Mouse (Mus musculus) hindbrain, embryonic 10.5 days (tissue): ENCODE measurements around the gene N4bp2. TPM values are rescaled to one million over a fixed set of nuclear protein-coding genes. Genes with fewer than 3 reads are reported as not detected.
"Not testable (repeated sequence)": the region's sequence is repeated elsewhere in the genome, so short reads cannot be mapped to it uniquely, and the experiment has no call there.

ENCODE experiments used
- DNase-seq: peaks from one replicate; pipeline ENCODE4 v3.0.0-alpha.2; 2017; ENCODE audit warnings: low spot score
- H3K27ac ChIP-seq: fragments of 300-500 bp; sonication (generic); 2 replicates; pipeline ENCODE4 v1.5.1; 2016; ENCODE audit warnings: mild to moderate bottlenecking, moderate library complexity
- H3K27me3 ChIP-seq: fragments of 300-500 bp; sonication (generic); 2 replicates; pipeline ENCODE4 v1.6.1; 2016; ENCODE audit warnings: mild to moderate bottlenecking; ENCODE audit not compliant: poor library complexity, insufficient read depth, severe bottlenecking
- H3K36me3 ChIP-seq: fragments of 300-500 bp; sonication (generic); 2 replicates; pipeline ENCODE4 v1.6.1; 2016; ENCODE audit warnings: mild to moderate bottlenecking, moderate library complexity
- H3K4me1 ChIP-seq: fragments of 300-500 bp; sonication (generic); replicated peaks from 2 replicates; pipeline ENCODE4 v1.6.1; 2016; ENCODE audit warnings: mild to moderate bottlenecking
- H3K4me3 ChIP-seq: fragments of 300-500 bp; sonication (generic); 2 replicates; pipeline ENCODE4 v1.5.1; 2016; ENCODE audit warnings: mild to moderate bottlenecking, moderate library complexity
- H3K9me3 ChIP-seq: fragments of 300-500 bp; sonication (generic); 2 replicates; pipeline ENCODE4 v1.6.1; 2016; ENCODE audit warnings: mild to moderate bottlenecking, moderate library complexity
- WGBS: fragments of 180-500 bp; shearing (Covaris S2); methylation state at CpG from one replicate; pipeline ENCODE4 v1.1.7; 2016; 5-methylcytosine and 5-hydroxymethylcytosine counted together
- polyA plus RNA-seq: library from polyadenylated mRNA; unstranded; fragments of >200 nt; fragmentation: Nextera tagmentation; extraction: Ambion mirVana; gene quantifications from 2 replicates; pipeline ENCODE4 v1.2.1, GENCODE M21; 2016

The N4bp2 gene
- polyA plus RNA-seq, 1 experiment from 2014 or later = 21.6 TPM

DNA sequence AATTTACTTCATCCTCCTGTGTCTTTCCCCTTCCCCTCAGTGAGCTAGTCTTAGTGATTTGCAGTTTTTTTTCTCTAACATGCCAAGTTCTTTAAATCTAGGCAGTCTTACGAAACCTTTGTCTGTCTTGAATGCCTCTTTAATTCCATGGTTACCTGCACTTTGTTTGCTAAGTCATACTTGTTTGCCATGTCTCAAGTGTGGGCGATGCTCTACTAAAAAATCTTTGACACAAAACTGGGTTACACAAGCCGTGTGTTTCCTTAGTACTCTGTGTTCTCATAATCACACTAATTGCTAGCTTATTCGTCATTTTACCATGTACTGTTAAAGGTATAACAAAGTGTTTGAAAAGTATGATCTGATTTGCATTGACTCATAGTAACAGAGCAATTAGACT lies 7.2 kb downstream of the N4bp2 start:
- Histone ChIP-seq H3K4me1 (peaks cover 5% of the 10 kb centered on the region), H3K36me3 (peaks cover 47% of the 10 kb centered on the region), H3K27ac (no peak overlapping the region), H3K27me3 (no peaks in the 10 kb centered on the region), H3K9me3 (no peaks in the 10 kb centered on the region), H3K4me3 (no peak overlapping the region)
- WGBS = 88% methylated on average over 4 of the region's 4 CpGs
- DNase-seq = no peak

DNA sequence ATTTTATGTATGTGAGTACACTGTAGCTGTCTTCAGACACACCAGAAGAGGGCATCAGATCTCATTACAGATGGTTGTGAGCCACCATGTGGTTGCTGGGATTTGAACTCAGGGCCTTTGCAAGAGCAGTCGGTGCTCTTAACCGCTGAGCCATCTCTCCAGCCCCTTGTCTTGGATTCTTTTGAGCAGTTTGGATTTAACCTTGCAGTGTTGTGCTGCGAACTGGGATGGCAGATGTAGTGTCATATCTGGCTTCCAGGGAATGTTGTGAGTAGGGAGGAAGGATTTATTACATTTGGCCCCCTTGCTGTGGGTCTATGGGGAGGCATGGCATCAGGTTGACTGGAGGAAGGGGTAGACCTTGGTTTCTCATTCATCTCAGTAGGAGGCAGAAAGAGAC lies 10.6 kb downstream of the N4bp2 start:
- not testable (repeated sequence) for H3K9me3 ChIP-seq, H3K27me3 ChIP-seq, H3K4me3 ChIP-seq, DNase-seq, H3K27ac ChIP-seq, H3K4me1 ChIP-seq
- peaks cover 72% of the 10 kb centered on the region for H3K36me3 ChIP-seq
- 98% methylated on average over 3 of the region's 3 CpGs for WGBS

DNA sequence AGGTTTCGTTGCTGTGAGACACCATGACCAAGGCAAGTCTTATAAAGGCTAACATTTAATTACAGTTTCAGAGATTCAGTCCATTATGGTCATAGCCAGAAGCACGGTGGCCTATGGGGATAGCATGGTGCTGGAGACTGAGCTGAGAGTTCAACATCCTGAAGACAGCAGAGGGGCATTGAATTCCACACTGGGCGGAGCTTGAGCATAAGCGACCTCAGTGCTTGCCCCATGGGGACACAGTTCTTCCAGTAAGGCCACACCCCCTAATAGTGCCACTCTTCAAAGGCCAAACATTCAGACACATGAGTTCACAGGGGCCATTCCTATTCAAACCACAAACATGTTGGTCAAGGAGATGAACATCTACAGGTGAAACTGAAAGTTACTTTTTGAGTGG lies 12.8 kb downstream of the N4bp2 start:
- Histone ChIP-seq H3K4me3 (no peak overlapping the region), H3K36me3 (peaks cover 91% of the 10 kb centered on the region), H3K4me1 (no peaks in the 10 kb centered on the region), H3K9me3 (no peaks in the 10 kb centered on the region), H3K27me3 (no peaks in the 10 kb centered on the region), H3K27ac (no peak overlapping the region)
- no peak for DNase-seq
- WGBS = 81% methylated on average over 4 of the region's 4 CpGs

DNA sequence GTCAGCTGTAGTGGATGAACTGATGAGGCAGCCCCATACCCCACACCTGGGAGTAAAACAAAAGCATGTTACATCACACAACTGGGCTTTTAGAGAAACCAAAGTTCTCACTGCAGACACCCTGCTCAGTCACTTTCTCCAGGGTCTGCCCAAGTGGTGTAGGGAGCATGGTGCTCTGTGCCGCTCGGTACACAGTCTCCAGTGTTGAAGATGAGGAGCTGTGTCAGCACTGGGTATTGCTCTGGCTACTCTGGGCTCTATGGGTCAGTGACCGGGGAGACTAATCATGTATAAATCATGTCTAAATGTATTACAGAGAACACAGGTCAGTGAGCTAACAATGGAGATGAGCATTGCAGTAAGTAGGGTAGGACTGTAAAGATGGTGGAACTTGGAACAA lies 13.6 kb downstream of the N4bp2 start:
- peaks cover 93% of the 10 kb centered on the region for H3K36me3 ChIP-seq
- no peaks in the 10 kb centered on the region for H3K4me1 ChIP-seq
- no peak for DNase-seq

DNA sequence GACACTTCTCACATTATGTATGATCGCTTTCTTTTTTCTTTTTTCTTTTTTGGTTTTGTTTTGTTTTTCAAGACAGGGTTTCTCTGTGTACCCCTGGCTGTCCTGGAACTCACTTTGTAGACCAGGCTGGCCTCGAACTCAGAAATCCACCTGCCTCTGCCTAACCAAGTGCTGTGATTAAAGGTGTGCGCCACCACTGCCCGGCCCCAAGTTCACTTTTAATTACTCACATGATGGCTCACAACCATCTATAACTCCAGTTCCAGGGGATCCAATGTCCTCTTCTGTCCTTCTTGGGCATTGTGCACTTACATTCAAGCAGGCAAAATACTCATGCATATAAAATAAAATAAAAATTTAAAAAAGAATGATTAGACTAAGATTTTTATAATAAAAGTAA lies 15.7 kb downstream of the N4bp2 start:
- WGBS = 96% methylated on average over 4 of the region's 4 CpGs
- H3K27ac ChIP-seq, H3K27me3 ChIP-seq, H3K9me3 ChIP-seq, H3K4me1 ChIP-seq, H3K4me3 ChIP-seq, DNase-seq: not testable (repeated sequence)
- peaks cover 92% of the 10 kb centered on the region for H3K36me3 ChIP-seq

More for the DNA sequence above, 13.6 kb downstream of the N4bp2 start:
- WGBS = 96% methylated on average over 3 of the region's 3 CpGs
- no peak overlapping the region for H3K4me3 ChIP-seq
- no peaks in the 10 kb centered on the region for H3K9me3 ChIP-seq
- no peak overlapping the region for H3K27ac ChIP-seq
- no peaks in the 10 kb centered on the region for H3K27me3 ChIP-seq

DNA sequence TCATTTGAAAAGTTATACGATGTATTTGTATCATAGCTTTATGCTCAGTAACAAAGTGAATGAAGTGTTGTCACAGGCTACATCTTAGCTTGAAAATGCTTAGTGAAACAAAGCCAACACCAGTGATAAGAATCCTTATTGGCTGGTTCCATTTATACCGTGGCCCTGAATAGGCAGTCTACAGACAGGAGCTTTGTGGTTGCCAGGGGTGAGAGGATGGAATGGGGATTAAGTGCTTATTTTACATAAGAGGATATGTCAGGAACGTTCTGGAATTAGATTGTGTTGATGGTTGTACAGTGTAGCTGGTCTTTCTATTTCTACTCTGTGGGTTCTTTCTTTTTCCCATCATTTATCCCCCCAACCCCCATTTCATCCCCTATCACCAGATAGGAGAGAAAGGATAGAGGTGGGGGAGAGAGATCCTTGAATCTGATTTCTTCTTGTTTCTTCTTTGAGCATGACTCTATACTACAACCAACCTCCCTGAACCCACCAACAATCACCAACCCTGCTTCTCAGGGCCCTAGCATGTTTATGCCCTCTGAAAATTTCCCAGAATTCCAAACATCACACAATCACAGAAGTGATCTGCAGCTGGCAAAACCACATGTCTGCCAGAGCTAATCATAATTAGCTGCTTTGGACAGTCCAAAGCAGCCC lies 16.2 kb downstream of the N4bp2 start:
- Histone ChIP-seq H3K27ac (no peak overlapping the region), H3K36me3 (peaks cover 86% of the 10 kb centered on the region), H3K4me3 (no peak overlapping the region), H3K27me3 (no peaks in the 10 kb centered on the region), H3K9me3 (no peaks in the 10 kb centered on the region), H3K4me1 (no peaks in the 10 kb centered on the region)
- WGBS = 61% methylated on average over 3 of the region's 3 CpGs
- DNase-seq = no peak

DNA sequence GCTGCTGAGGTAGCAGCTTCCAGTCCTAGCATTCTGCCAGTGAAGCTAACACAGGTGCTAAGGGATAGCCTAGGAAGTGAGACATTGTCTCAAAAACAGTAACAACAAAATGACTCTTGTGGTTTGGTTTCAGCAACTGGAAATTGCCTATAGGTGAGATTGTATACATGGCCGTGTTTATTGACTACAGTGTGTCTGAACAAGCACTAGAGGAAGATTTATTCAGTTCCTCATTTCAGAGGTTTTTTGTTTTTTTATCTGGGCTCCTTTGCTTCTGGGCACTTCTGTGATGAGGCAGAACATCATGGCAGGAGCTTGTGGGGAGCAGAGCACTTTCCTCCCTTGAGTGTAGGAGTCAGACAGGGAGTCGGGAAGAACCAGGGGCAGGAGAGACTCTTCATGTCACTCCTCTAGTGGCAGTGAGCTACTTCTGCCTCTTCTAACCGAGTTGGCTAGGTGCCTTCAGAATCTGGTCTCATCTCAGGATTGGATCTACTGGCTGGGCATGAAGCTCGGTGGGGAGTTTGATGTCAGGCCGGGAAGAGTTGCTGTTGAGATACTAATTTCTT lies 17.9 kb downstream of the N4bp2 start:
- Histone ChIP-seq H3K4me1 (no peaks in the 10 kb centered on the region), H3K36me3 (peaks cover 84% of the 10 kb centered on the region), H3K9me3 (no peaks in the 10 kb centered on the region), H3K4me3 (no peak overlapping the region), H3K27me3 (no peaks in the 10 kb centered on the region), H3K27ac (no peak overlapping the region)
- DNase-seq = no peak
- 88% methylated on average over 5 of the region's 5 CpGs for WGBS

DNA sequence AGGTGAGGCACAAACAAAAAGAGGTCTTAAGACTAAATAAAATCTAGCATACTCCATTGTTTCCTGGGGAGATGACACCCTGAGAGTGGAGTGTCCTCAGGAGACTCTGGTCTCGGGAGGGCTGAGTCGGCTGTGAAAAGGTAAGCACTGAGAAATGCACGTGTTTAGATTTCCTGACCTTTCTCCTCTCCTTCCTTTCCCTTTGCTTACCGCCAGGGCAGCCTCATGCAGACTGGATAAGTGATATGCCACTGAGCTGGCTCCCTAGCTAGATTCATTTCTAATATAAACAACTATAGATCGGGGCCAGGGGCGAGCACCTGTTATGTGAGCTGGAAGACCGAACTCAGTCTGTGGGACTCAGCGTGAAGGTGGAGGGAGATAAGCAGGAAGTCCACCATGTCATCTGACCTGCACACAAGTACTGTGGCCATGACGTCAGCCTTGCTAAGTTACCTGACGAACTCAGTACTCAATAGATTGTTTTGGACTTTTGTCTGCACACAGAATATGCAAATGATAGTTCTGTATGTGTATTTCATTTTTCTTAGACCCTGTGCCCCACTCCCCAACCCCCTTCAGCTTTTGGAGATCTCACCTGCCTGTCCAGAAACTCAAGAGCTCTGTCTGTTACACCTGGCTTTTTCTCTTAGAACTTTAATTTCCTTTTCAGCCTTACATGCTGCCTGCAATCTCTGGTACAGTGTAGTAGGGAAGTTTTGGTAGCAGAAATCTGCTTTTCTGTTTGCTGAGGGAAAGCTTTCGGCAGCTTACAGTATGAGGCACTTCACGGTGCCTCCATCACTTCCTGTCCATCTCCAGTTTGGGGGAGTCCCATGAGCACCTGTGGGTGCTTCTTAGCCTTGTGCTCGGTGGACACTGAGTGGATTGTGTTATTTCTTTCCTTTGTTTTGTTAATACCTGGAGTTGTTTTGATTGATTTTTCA lies 18.7 kb downstream of the N4bp2 start:
- Histone ChIP-seq H3K27me3 (no peaks in the 10 kb centered on the region), H3K4me1 (no peaks in the 10 kb centered on the region), H3K27ac (no peak overlapping the region), H3K4me3 (no peak overlapping the region), H3K9me3 (no peaks in the 10 kb centered on the region), H3K36me3 (peaks cover 84% of the 10 kb centered on the region)
- DNase-seq = no peak
- WGBS = 86% methylated on average over 13 of the region's 13 CpGs

DNA sequence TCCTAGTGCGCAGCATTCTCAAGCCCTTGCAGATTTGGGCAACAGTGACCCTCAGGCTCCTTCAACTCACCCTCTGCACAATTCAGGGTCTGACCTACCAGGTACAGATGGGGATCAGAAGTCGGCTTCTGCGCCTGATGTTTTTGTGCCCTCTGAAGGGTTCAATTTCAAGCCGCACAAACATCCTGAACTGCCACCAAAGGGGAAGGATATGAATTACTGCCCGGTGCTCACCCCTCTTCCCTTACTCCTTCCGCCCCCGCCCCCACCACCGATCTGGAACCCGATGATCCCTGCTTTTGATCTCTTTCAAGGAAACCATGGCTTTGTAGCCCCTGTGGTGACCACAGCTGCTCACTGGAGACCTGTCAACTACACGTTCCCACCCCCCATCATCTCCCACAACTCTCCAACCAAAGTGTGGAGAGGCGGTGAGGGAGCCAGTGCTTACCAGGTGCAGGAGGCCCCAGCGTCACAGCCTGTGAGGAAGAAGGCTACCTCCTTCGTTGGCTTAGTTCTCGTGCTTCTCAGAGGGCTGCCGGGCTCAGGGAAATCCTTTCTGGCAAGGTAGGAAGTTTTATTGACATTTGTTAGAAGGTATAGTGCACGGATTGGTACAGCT lies 27.4 kb downstream of the N4bp2 start:
- Histone ChIP-seq H3K4me3 (no peak overlapping the region), H3K36me3 (peaks cover 86% of the 10 kb centered on the region), H3K4me1 (no peaks in the 10 kb centered on the region), H3K9me3 (no peaks in the 10 kb centered on the region), H3K27me3 (no peaks in the 10 kb centered on the region), H3K27ac (no peak overlapping the region)
- WGBS = 84% methylated on average over 16 of the region's 16 CpGs
- DNase-seq = no peak

DNA sequence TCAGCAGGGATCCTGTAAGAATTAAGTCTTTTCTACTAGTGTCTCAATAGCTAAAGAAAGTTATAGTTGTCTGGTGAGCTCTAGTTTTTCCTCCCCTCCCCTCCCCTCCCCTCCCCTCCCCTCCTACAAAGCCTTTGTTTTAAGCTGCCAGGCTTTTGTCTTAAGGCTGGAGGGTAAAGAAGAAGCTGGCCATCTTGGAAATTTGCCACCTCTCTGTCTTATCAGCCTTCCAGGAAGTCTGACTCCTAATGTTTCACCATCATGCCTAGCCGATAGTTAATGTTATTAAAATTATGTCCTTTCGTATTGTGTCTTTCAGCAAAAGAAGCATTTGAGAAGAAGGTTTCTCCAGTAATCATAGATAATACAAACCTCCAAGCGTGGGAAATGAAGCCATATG lies 30.9 kb downstream of the N4bp2 start:
- DNase-seq = no peak
- Histone ChIP-seq H3K9me3 (no peaks in the 10 kb centered on the region), H3K4me1 (no peaks in the 10 kb centered on the region), H3K27ac (no peak overlapping the region), H3K4me3 (no peak overlapping the region), H3K27me3 (no peaks in the 10 kb centered on the region), H3K36me3 (peaks cover 86% of the 10 kb centered on the region)
- 93% methylated on average over 3 of the region's 3 CpGs for WGBS

DNA sequence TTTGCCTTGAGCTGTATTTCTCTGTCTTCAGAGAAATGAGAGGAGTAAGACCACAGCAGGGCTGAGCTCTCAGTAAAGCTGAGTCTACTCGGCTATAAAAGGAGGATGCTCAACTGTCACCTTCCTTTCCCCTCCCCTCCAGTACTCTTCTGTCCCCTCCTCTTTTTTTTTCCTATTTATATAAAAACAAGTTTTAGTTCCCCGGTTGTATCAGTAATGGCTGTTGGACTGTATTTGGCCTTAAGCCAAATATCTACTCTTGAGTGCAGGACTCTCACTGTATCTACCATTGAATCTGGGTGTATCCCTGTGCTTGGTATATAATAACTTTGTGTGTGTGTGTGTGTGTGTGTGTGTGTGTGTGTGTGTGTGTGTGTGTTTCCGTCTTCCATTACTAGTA lies 31.4 kb downstream of the N4bp2 start:
- WGBS = 90% methylated on average over 3 of the region's 3 CpGs
- Histone ChIP-seq H3K4me3 (no peak overlapping the region), H3K27me3 (no peaks in the 10 kb centered on the region), H3K9me3 (no peaks in the 10 kb centered on the region), H3K4me1 (no peaks in the 10 kb centered on the region), H3K27ac (no peak overlapping the region), H3K36me3 (peaks cover 91% of the 10 kb centered on the region)
- DNase-seq = no peak

DNA sequence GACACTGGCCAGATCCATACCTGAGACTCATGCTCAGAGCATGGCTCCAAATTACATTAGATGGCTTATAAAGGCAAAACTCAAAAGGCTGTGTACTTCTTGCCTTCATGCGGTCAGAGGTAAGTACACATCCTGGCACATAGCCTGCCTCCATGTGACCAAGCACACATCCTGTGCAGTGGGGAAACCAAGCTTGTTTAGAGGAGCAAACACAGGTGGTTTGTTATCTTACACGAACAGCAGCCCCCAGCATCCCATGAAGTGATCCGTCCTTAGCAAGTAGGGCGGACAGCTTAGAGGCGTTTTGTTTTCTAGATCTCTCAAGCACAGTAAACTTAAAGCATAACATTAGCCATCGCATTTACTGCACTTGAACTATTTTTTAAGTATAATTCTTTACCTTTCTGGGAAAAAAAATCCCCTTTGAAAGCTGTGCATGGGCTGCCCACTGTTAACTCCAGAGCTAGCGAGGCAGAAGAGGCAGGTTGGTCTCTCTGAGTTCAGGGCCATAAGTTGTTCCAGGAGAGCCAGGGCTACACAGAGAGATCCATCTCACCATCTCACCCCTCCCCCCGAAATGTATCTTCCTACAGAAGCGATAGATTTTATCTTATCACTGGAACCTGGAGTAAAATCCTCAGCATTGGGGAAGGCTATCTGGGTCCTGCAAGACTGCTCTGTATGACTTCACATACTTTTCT lies 32.1 kb downstream of the N4bp2 start:
- peaks cover 90% of the 10 kb centered on the region for H3K36me3 ChIP-seq
- H3K4me3 ChIP-seq = no peak overlapping the region
- H3K9me3 ChIP-seq = no peaks in the 10 kb centered on the region
- H3K27ac ChIP-seq = no peak overlapping the region
- no peaks in the 10 kb centered on the region for H3K27me3 ChIP-seq
- no peaks in the 10 kb centered on the region for H3K4me1 ChIP-seq
- 94% methylated on average over 9 of the region's 9 CpGs for WGBS
- DNase-seq = no peak
